Mouse (Mus musculus) lung, postnatal 4 days (tissue): ENCODE results near the gene Gm7534.
"Not testable (repeated sequence)": the region's sequence is repeated elsewhere in the genome, so short reads cannot be mapped to it uniquely, and the experiment has no call there.

Source experiments
- DNase-seq, 2 experiments: peaks; one replicate each; pipeline ENCODE4 v3.0.0; 2021

Gene Gm7534

GRCm38 (mm10) chr4:134199371-134199770 lies 3.4 kb downstream of the Gm7534 start:
- DNase-seq: no peak

GRCm38 (mm10) chr4:134186268-134186667 lies 16.5 kb downstream of the Gm7534 start:
- no peak for DNase-seq

- DNase-seq: no peak
Measured at GRCm38 (mm10) chr4:134185569-134185968, 17.2 kb downstream of the Gm7534 start.

- DNase-seq: no peak
Measured at GRCm38 (mm10) chr4:134183711-134184110, 19.1 kb downstream of the Gm7534 start.

GRCm38 (mm10) chr4:134181825-134182224 lies 21.0 kb downstream of the Gm7534 start:
- DNase-seq: no peak

- no peak for DNase-seq
Measured at GRCm38 (mm10) chr4:134181112-134181511, 21.7 kb downstream of the Gm7534 start.

- no peak for DNase-seq
Measured at GRCm38 (mm10) chr4:134172391-134172790, 30.4 kb downstream of the Gm7534 start.

- no peak for DNase-seq
Measured at GRCm38 (mm10) chr4:134166906-134167305, 35.9 kb downstream of the Gm7534 start.

- no peak for DNase-seq
Measured at GRCm38 (mm10) chr4:134165548-134166465, 37.0 kb downstream of the Gm7534 start.

GRCm38 (mm10) chr4:134165024-134165423 lies 37.8 kb downstream of the Gm7534 start:
- DNase-seq: no peak

- DNase-seq: no peak
Measured at GRCm38 (mm10) chr4:134164591-134164990, 38.2 kb downstream of the Gm7534 start.

- DNase-seq: peak; percentile 44 to 50
Measured at GRCm38 (mm10) chr4:134160071-134160470, 42.7 kb downstream of the Gm7534 start.

GRCm38 (mm10) chr4:134158774-134159173 lies 44.0 kb downstream of the Gm7534 start:
- no peak for DNase-seq

- DNase-seq: no peak
Measured at GRCm38 (mm10) chr4:134157558-134157957, 45.2 kb downstream of the Gm7534 start.

- DNase-seq: no peak
Measured at GRCm38 (mm10) chr4:134156744-134157143, 46.1 kb downstream of the Gm7534 start.

GRCm38 (mm10) chr4:134155961-134156465 lies 46.8 kb downstream of the Gm7534 start:
- no peak for DNase-seq

- no peak for DNase-seq
Measured at GRCm38 (mm10) chr4:134155531-134155930, 47.3 kb downstream of the Gm7534 start.

- DNase-seq: no peak
Measured at GRCm38 (mm10) chr4:134154354-134154753, 48.5 kb downstream of the Gm7534 start.

- DNase-seq: no peak
Measured at GRCm38 (mm10) chr4:134153656-134154055, 49.1 kb downstream of the Gm7534 start.

GRCm38 (mm10) chr4:134152112-134152511 lies 50.7 kb downstream of the Gm7534 start:
- no peak for DNase-seq

GRCm38 (mm10) chr4:134149389-134149788 lies 53.4 kb downstream of the Gm7534 start:
- DNase-seq: no peak

- DNase-seq: not testable (repeated sequence)
Measured at GRCm38 (mm10) chr4:134144297-134144696, 58.5 kb downstream of the Gm7534 start.
